Comparison of ENCODE assay signal across 13 mouse cellular contexts in genomic region chr4:46828141-46828571, GRCm38 (mm10).
A peak's percentile ranks its signal among the peaks of the same experiment; 100 is the strongest.
DNase-seq lines count a peak whose midpoint lies in the region; ATAC-seq lines count a peak whose summit lies in the region.
"Had no signal": no experiment of that assay in that cellular context is flagged by ENCODE, and none has a peak within 500 bp of the region (broad histone marks: within the 10 kb centered on the region; RNA-seq: fewer than 3 reads in every experiment).

No protein-coding gene starts in this region.

- WGBS in midbrain, embryonic 16.5 days = 76% methylated on average over 5 of the region's 5 CpGs
- 74% methylated on average over 5 of the region's 5 CpGs for WGBS in midbrain, embryonic 14.5 days
- WGBS in limb, embryonic 10.5 days = 88% methylated on average over 5 of the region's 5 CpGs

- H3K36me3 ChIP-seq in midbrain, embryonic 16.5 days (ENCODE audit: control insufficient read depth, insufficient read depth, low read length) = no peaks in the 10 kb centered on the region
- H3K36me3 ChIP-seq in midbrain, embryonic 14.5 days (ENCODE audit: control insufficient read depth, insufficient read depth, low read length) = no peaks in the 10 kb centered on the region
- H3K36me3 ChIP-seq in limb, embryonic 10.5 days = no peaks in the 10 kb centered on the region
- H3K36me3 ChIP-seq: embryonic facial prominence, embryonic 12.5 days; limb, embryonic 13.5 days; midbrain, embryonic 13.5 days; neural tube, embryonic 12.5 days had no signal

- H3K4me1 ChIP-seq in midbrain, embryonic 16.5 days (ENCODE audit: control insufficient read depth, insufficient read depth, low read length) = peaks cover 15% of the 10 kb centered on the region
- 0 out of 2 replicates have a peak, but pooled peaks cover 2% of the 10 kb centered on the region for H3K4me1 ChIP-seq in midbrain, embryonic 14.5 days (ENCODE audit: control insufficient read depth, insufficient read depth, low read length)
- H3K4me1 ChIP-seq in limb, embryonic 10.5 days = peaks cover 24% of the 10 kb centered on the region

- H3K27me3 ChIP-seq in midbrain, embryonic 16.5 days (ENCODE audit: control insufficient read depth, insufficient read depth, low read depth, low read length) = no peaks in the 10 kb centered on the region
- H3K27me3 ChIP-seq in midbrain, embryonic 14.5 days (ENCODE audit: control insufficient read depth, insufficient read depth, low read length) = no peaks in the 10 kb centered on the region
- H3K27me3 ChIP-seq in limb, embryonic 10.5 days (ENCODE audit: low read depth, poor library complexity, severe bottlenecking) = no peaks in the 10 kb centered on the region
- H3K27me3 ChIP-seq: embryonic facial prominence, embryonic 12.5 days; limb, embryonic 13.5 days; midbrain, embryonic 13.5 days; neural tube, embryonic 12.5 days had no signal

- peak; percentile 56 to 76 for DNase-seq in frontal cortex, adult 2 months (ENCODE audit: extremely low spot score in 1 of 2, low spot score in 1 of 2)
- DNase-seq in frontal cortex, postnatal 25 days (ENCODE audit: low spot score in 2 of 2) = no peak
- DNase-seq in midbrain, embryonic 14.5 days = no peak
- DNase-seq in cerebellum, adult 9-11 months = peak; percentile 63
- DNase-seq in limb, embryonic 10.5 days (ENCODE audit: low spot score) = no peak
- DNase-seq in spleen, postnatal 14 days (ENCODE audit: low spot score in 2 of 2) = no peak
- no peak for DNase-seq in heart, postnatal 25 days (ENCODE audit: low spot score)

- intact Hi-C loops in heart, postnatal 25 days (cut with DNase I) = no loop called here

- no peak overlapping the region for H3K4me2 ChIP-seq in midbrain, embryonic 16.5 days (ENCODE audit: low read length)
- no peak overlapping the region for H3K4me2 ChIP-seq in midbrain, embryonic 14.5 days (ENCODE audit: low read length)
- H3K4me2 ChIP-seq: embryonic facial prominence, embryonic 12.5 days; limb, embryonic 13.5 days; midbrain, embryonic 13.5 days; neural tube, embryonic 12.5 days had no signal

- no peaks in the 10 kb centered on the region for H3K9me3 ChIP-seq in midbrain, embryonic 16.5 days (replicated peaks; ENCODE audit: control insufficient read depth, low read length, poor library complexity, severe bottlenecking)
- no peaks in the 10 kb centered on the region for H3K9me3 ChIP-seq in midbrain, embryonic 14.5 days (ENCODE audit: control insufficient read depth, low read length)
- no peaks in the 10 kb centered on the region for H3K9me3 ChIP-seq in limb, embryonic 10.5 days (replicated peaks)
- H3K9me3 ChIP-seq: embryonic facial prominence, embryonic 12.5 days; limb, embryonic 13.5 days; midbrain, embryonic 13.5 days; neural tube, embryonic 12.5 days had no signal

- ATAC-seq in midbrain, embryonic 16.5 days = no peak
- ATAC-seq in midbrain, embryonic 14.5 days (ENCODE audit: low FRiP score, low TSS enrichment) = no peak
- ATAC-seq: midbrain, embryonic 13.5 days had no signal

- H3K9ac ChIP-seq in midbrain, embryonic 16.5 days (ENCODE audit: low read depth, low read length) = 0 out of 2 replicates have a peak overlapping the region, but pooled peaks have one; percentile 14
- H3K9ac ChIP-seq in midbrain, embryonic 14.5 days (replicated peaks; ENCODE audit: low read length) = no peak overlapping the region
- H3K9ac ChIP-seq: embryonic facial prominence, embryonic 12.5 days; limb, embryonic 13.5 days; midbrain, embryonic 13.5 days; neural tube, embryonic 12.5 days had no signal

- H3K27ac ChIP-seq in midbrain, embryonic 16.5 days (ENCODE audit: low read length) = no peak overlapping the region
- no peak overlapping the region for H3K27ac ChIP-seq in midbrain, embryonic 14.5 days (replicated peaks; ENCODE audit: low read depth, low read length)
- 0 out of 2 replicates have a peak overlapping the region, but pooled peaks have one; percentile 5 for H3K27ac ChIP-seq in limb, embryonic 10.5 days
- H3K27ac ChIP-seq: embryonic facial prominence, embryonic 12.5 days; kidney, postnatal 0 days; limb, embryonic 13.5 days; midbrain, embryonic 13.5 days; neural tube, embryonic 12.5 days had no signal

- no peak overlapping the region for H3K4me3 ChIP-seq in midbrain, embryonic 16.5 days (ENCODE audit: low read depth, low read length)
- H3K4me3 ChIP-seq in midbrain, embryonic 14.5 days (replicated peaks; ENCODE audit: low read depth, low read length) = no peak overlapping the region
- no peak overlapping the region for H3K4me3 ChIP-seq in limb, embryonic 10.5 days
- H3K4me3 ChIP-seq: embryonic facial prominence, embryonic 12.5 days; limb, embryonic 13.5 days; midbrain, embryonic 13.5 days; neural tube, embryonic 12.5 days had no signal

Comparison
In these comparisons a context has a peak if more than half of its experiments do, and no peak if none do; other contexts are left out.
1. DNase-seq: peak in frontal cortex, adult 2 months (2 of 2) and cerebellum, adult 9-11 months (single experiment); none in frontal cortex, postnatal 25 days (0 of 2), midbrain, embryonic 14.5 days (single experiment), limb, embryonic 10.5 days (single experiment), spleen, postnatal 14 days (0 of 2) and heart, postnatal 25 days (single experiment).